Mouse (Mus musculus): ENCODE data around the gene Gja10.

The Gja10 gene

GRCm38 (mm10) chr4:32602660-32603059, at the start of gene Gja10:
Gja10 (minus strand) TSS chr4:32602760.
- DNase-seq (ENCODE audit: low spot score): no peak

GRCm38 (mm10) chr4:32651669-32652068, 49.1 kb upstream of the Gja10 start:
- DNase-seq (ENCODE audit: low spot score): no peak

- DNase-seq (ENCODE audit: low spot score): no peak
Observed at GRCm38 (mm10) chr4:32621637-32622036, 19.1 kb upstream of the Gja10 start.

GRCm38 (mm10) chr4:32615034-32615881, 12.7 kb upstream of the Gja10 start, which contains the start of gene Casp8ap2:
Casp8ap2 (plus strand) TSS chr4:32615451.
- DNase-seq (ENCODE audit: low spot score): peak; percentile 99

GRCm38 (mm10) chr4:32601135-32601534, 1.4 kb downstream of the Gja10 start:
- DNase-seq (ENCODE audit: low spot score): peak; percentile 45

- no peak for DNase-seq (ENCODE audit: low spot score)
Observed at GRCm38 (mm10) chr4:32588237-32588636, 14.3 kb downstream of the Gja10 start.

- DNase-seq (ENCODE audit: low spot score): no peak
Observed at GRCm38 (mm10) chr4:32587543-32587942, 15.0 kb downstream of the Gja10 start.

GRCm38 (mm10) chr4:32586596-32586995, 16.0 kb downstream of the Gja10 start:
- DNase-seq (ENCODE audit: low spot score): peak; percentile 34

GRCm38 (mm10) chr4:32584181-32584580, 18.4 kb downstream of the Gja10 start:
- DNase-seq (ENCODE audit: low spot score): no peak

- no peak for DNase-seq (ENCODE audit: low spot score)
Observed at GRCm38 (mm10) chr4:32579850-32580249, 22.7 kb downstream of the Gja10 start.

- no peak for DNase-seq (ENCODE audit: low spot score)
Observed at GRCm38 (mm10) chr4:32575165-32575564, 27.4 kb downstream of the Gja10 start.

GRCm38 (mm10) chr4:32574604-32575003, 28.0 kb downstream of the Gja10 start:
- no peak for DNase-seq (ENCODE audit: low spot score)

- no peak for DNase-seq (ENCODE audit: low spot score)
Observed at GRCm38 (mm10) chr4:32573586-32573985, 29.0 kb downstream of the Gja10 start.

- peak; percentile 69 for DNase-seq (ENCODE audit: low spot score)
Observed at GRCm38 (mm10) chr4:32572118-32572517, 30.4 kb downstream of the Gja10 start.

GRCm38 (mm10) chr4:32571441-32571840, 31.1 kb downstream of the Gja10 start:
- peak; percentile 30 for DNase-seq (ENCODE audit: low spot score)

GRCm38 (mm10) chr4:32570939-32571317, 31.6 kb downstream of the Gja10 start:
- peak; percentile 82 for DNase-seq (ENCODE audit: low spot score)

- peak; percentile 8 for DNase-seq (ENCODE audit: low spot score)
Observed at GRCm38 (mm10) chr4:32569995-32570938, 32.3 kb downstream of the Gja10 start.

- no peak for DNase-seq (ENCODE audit: low spot score)
Observed at GRCm38 (mm10) chr4:32569054-32569453, 33.5 kb downstream of the Gja10 start.

- no peak for DNase-seq (ENCODE audit: low spot score)
Observed at GRCm38 (mm10) chr4:32564918-32565317, 37.6 kb downstream of the Gja10 start.

- no peak for DNase-seq (ENCODE audit: low spot score)
Observed at GRCm38 (mm10) chr4:32564416-32564815, 38.1 kb downstream of the Gja10 start.

GRCm38 (mm10) chr4:32562319-32563115, 40.0 kb downstream of the Gja10 start:
- DNase-seq (ENCODE audit: low spot score): no peak
